Mouse (Mus musculus): ENCODE results near the gene Ppp3ca. TPM values are rescaled to one million over a fixed set of nuclear protein-coding genes. Genes with fewer than 3 reads are reported as not detected.

The Ppp3ca gene
- polyA plus RNA-seq, 1 experiment, result 66.9 TPM

DNA sequence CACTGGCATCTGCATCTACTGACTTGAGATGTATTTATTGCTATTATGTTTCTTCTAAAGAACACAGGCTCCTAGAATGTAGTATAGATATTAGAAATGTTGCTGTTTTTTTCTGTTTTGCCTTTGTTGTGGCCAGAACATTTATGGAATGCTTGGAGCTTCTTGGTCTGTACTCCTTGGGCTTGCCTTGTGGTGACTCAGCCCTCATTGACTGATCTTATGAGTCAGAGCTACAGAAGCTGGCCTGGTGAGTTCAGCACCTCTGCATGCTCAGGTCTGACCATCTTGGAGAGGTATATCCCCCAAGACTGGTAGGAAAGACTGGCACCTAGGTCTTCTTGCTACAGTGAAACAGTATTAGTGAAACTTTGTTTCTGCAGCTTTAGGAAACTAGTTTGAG is 52.6 kb downstream of the Ppp3ca start:
- DNase-seq (ENCODE audit: low spot score), result no peak

DNA sequence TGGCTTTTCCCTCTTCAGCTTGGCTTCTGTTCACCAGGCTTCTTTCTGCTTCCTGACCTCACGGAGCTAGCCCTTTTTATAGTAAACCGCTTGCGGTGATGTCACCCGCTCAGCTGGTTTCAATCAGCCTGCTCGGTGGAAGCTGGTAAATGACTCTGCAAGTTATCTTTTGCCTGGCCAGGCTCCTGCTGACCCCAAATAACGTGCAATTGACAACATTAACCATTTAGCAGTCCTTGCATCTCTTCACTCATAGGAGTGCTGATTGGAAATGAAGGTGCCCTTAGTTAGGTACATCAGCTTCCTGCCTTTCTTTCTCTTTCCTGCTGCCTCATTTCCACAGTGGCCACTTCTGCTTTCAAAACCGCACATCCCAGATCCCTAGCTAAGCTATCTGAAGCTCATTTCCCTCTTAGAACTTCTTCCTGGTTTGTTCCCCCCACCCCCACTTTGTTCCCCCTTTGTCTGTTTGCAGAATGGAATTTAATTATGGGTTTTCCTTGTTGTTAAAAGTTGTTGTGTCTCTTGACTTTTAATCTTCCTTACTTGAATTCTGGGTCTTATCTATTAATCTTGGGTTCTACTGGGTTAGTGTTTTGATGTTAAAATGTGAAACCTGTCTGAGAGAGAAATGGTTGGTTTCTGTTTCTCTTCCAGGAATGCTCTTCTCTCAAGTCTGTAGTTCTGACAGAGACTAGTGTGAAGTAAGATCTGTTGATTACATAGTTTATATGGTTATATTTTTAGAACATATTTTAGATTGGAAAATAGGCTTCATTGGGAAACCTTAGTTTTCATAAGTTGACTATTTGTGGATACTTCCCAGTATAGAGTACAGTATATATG is 55.6 kb downstream of the Ppp3ca start:
- DNase-seq (ENCODE audit: low spot score), result no peak

DNA sequence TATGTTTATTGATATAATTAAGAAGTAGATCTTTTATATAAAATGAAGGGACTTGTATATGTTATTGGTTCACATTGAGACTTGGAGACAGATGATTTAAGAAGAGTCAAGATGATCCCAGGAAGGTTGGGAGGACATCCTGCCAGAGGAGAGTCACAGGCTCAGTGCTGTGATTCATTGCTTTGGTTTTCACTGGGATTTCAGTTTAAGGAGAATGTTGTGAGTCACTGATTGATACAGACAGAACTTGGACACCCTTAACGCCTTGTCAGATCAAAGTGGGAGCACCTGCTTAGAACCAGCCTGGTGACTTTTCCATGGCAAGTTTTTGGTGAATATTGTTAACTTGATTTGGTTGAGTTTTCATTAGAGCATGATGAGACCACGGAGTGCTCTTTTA is 58.0 kb downstream of the Ppp3ca start:
- no peak for DNase-seq (ENCODE audit: low spot score)

- no peak for DNase-seq (ENCODE audit: low spot score)
Measured at GRCm38 (mm10) chr3:136729978-136730377, 60.1 kb downstream of the Ppp3ca start.

DNA sequence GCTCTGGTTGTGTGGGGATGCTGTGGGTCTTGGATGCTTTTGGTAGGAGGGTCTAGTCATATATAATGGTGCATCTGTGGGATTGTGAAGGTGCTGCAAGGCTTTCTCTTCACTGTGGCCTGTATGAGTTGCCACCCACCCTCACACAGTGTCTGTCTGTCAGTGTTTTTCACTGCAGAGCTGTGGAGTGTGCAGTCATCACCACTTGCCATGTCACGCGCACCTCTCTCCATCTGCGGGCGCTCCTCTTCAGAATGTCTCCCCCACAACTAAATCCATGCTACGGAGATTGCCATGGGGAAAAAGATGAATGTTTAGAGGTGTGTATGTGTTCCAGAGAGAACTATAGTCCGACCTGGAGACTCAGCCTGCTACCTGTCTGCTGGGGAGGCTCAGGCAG is 61.7 kb downstream of the Ppp3ca start:
- no peak for DNase-seq (ENCODE audit: low spot score)

- no peak for DNase-seq (ENCODE audit: low spot score)
Measured at GRCm38 (mm10) chr3:136736021-136736420, 66.1 kb downstream of the Ppp3ca start.

GRCm38 (mm10) chr3:136736773-136737298 is 66.9 kb downstream of the Ppp3ca start:
- no peak for DNase-seq (ENCODE audit: low spot score)

GRCm38 (mm10) chr3:136738474-136738873 is 68.5 kb downstream of the Ppp3ca start:
- DNase-seq (ENCODE audit: low spot score), result no peak

GRCm38 (mm10) chr3:136738914-136739313 is 69.0 kb downstream of the Ppp3ca start:
- DNase-seq (ENCODE audit: low spot score), result no peak

DNA sequence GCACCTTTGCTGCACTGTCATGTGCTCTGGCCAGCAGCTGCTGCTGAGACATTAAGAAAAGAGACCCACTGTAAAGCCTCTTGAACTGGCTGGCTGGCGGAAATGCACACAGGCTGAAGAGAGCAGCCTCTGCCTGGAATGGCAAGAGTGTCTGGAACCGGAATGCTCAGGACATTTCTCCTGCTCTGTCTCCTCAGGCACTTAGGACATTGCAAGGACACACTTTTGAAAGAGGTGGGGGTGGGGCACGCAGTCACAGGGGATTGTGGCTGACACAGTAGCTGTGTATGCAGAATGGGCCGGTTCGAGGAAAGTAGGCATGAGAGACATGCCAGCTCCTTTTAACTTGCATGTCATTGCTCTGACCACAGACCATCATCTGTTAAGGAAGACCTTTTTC is 71.7 kb downstream of the Ppp3ca start:
- DNase-seq (ENCODE audit: low spot score), result no peak

DNA sequence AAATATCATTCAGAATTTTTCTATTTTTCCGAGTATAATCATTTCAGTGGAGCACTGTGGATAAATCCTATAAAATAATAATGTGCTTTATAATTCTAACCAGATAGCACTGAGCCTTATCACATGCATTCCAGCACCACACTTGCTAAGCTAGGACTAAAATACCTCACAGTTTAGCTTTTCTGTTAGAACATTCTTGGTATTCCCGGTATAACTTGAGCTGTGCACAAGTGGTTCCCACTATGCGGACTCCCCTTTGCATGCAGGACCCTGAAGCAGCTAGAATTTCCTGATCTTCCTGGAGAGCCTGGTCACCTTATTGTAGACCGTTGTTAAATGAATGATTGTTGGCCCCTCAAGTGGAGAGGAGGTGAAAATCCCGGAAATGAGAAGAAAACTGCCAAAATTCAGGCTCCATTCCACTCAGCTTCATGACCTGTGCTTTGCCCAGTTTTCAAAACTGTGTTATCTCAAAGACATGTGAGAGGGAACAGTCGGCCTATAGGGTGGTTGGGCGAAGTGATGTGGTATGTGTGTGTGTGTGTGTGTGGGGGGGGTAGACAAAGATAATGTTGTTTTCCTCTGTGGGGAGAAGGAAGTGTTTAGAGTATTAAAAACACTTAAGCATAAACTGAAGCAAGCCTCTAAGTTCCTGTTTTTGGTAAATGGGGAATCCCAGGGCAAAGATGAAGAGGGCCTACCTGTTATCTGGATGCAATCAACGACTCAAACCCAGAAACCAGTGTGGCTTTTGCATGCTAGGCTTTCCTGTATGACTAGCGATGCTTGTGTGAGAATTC is 72.5 kb downstream of the Ppp3ca start:
- no peak for DNase-seq (ENCODE audit: low spot score)

GRCm38 (mm10) chr3:136744295-136744897 is 74.5 kb downstream of the Ppp3ca start:
- DNase-seq (ENCODE audit: low spot score), result no peak

GRCm38 (mm10) chr3:136745456-136745855 is 75.5 kb downstream of the Ppp3ca start:
- DNase-seq (ENCODE audit: low spot score), result no peak

DNA sequence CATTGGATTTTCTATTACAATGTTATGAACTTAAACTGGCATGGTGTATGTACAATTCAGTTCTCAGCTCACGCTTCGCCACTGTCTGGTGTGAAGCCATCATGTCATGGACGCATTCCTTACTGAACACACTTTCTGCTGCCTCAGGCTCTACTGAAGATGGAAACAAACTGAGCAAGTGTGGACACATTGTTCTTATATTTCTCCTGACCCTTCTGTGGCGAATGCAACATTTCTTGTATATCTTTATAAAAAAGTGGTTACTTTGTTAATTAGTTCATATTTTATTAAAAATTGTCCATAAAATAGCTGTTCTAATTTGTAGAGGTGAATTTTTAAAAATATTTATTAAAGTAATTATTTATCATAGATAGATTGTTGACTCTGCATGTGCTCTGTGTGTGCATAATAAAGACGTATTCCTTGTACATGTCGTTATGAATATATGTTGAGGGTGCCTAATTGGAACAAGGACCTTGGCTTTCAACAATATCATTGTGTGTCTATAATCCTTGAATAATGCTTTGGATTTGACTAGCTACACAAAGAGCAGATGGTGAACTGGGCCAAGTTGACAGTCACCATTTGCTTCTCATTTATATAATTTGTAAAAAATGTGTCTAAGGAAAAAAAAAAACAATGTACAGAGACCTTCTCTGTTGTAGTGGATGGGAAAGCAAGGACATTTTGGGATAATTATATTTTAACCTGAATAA is 79.0 kb downstream of the Ppp3ca start:
- no peak for DNase-seq (ENCODE audit: low spot score)

- DNase-seq (ENCODE audit: low spot score), result no peak
Measured at GRCm38 (mm10) chr3:136749477-136749797, 79.5 kb downstream of the Ppp3ca start.

- no peak for DNase-seq (ENCODE audit: low spot score)
Measured at GRCm38 (mm10) chr3:136749951-136750350, 80.0 kb downstream of the Ppp3ca start.

DNA sequence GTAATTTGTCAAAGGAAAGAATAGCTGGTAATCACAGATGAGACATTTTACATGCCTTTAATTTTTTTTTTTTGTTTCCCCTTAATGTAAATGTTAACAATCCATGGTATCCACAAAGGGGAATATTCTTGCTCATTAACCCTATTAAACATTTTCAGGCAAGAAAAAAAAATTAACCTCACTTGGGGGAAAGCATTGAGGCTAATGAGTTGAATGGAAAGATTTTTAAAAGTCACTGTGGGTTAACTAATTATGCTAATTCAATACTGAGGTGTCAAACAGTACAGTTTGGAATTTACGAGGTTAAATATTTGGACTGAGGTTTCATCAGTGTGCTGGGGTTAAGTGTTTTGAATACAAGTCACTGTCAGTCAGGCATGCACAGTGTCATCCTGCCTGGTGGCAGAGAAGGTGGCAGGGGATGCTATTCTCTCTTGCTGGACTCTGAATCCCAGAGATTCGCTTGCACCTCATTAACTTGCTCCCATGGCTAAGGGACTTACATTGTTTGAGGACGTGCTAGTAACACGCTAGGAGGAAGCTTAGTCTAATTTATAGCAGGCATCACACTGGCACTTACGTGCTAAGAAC is 82.3 kb downstream of the Ppp3ca start:
- no peak for DNase-seq (ENCODE audit: low spot score)

DNA sequence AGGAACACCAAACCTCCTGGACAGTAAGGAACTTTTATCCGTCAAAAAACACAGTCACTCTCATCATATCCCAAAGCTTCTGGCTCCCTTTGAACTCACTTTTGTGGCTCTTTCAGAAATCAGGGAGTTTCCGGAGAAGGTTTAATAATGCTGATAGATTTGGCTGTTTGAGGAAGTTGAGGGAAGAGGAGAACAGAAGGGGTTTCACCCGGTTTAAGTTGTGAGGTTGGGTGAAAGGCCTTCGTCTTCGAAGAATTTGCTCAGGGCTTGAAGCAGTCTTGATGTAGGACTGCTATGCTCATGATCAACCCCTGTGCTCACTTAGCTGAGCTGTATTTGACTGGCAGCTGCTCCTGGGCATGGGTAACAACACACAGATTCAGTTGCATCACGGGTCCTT is 86.2 kb downstream of the Ppp3ca start:
- no peak for DNase-seq (ENCODE audit: low spot score)

DNA sequence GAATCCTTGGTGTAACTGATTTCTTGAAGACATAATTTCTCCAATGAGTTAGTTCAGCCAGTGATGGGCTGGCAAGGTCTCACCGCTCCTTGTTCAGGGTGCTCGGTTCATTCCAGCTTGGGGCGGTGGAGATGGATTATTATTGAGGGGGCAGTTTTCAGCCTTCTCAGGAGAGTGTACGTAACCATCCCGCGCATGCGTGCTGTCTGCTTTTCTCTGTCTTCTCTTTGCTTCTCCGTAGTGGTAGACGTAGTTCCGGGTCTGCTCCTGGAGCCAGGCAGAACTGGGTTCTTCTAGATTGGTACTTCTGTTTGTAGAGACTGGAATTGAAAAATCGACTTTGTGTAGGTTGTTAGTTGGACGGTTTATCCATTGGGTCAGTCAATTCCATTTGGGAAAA is 89.5 kb downstream of the Ppp3ca start:
- no peak for DNase-seq (ENCODE audit: low spot score)

DNA sequence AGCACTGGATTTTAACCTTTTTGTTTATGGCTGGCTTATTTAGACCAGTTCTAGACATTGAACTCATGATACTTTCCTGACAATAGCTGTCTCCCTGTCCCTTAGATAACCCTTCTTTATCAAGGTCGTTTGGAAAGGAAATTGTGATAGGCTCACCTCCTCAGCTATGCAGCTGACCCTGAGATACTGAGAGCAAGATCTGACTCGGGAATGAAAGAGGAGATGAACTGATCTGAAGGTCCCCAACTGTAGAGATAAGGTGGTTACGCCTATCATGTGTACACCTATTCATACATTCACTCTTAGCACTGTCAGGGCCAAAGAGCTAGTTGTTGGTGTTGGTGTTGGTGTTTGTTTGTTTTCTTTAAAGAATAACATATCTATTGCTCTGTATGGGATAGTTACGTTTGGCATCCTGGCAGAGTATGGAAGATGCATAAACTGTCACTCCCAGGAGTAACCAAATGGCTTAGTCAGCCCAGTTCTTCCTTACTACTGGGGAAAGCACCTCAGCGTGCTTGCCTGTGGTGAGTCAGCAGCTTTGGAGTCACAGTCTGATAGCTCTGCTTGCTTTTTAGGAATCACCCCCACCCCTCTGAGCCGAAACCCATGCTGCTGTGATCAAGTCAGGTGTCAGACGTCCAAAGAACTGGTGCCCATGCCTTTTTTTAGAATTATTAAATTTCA is 91.5 kb downstream of the Ppp3ca start:
- DNase-seq (ENCODE audit: low spot score), result no peak

GRCm38 (mm10) chr3:136761979-136762341 is 92.0 kb downstream of the Ppp3ca start:
- DNase-seq (ENCODE audit: low spot score), result no peak

Data from urinary bladder, adult 2 months (tissue).